Mouse (Mus musculus) midbrain, postnatal 0 days (tissue): ENCODE data around the gene Klhl30. TPM values are rescaled to one million over a fixed set of nuclear protein-coding genes. Genes with fewer than 3 reads are reported as not detected.

ENCODE experiments used
- ATAC-seq: fragments of 200-750 bp; cut with Nextera tagmentation; 2 replicates; pipeline ENCODE4 v1.8.0; 2017; ENCODE audit warnings: moderate number of reproducible peaks, mild to moderate bottlenecking, moderate TSS enrichment, moderate library complexity; ENCODE audit not compliant: low FRiP score
- DNase-seq: peaks from one replicate; pipeline ENCODE4 v3.0.0-alpha.2; 2015; ENCODE audit warnings: low spot score
- H3K27ac ChIP-seq: fragments of 300-500 bp; sonication (generic); 2 replicates; pipeline ENCODE4 v1.5.1; 2014; ENCODE audit warnings: low read depth, mild to moderate bottlenecking, low read length, mixed read lengths
- H3K27me3 ChIP-seq: fragments of 300-500 bp; sonication (generic); 2 replicates; pipeline ENCODE4 v1.6.1; 2014; ENCODE audit warnings: low read length, control low read depth, mixed read lengths; ENCODE audit not compliant: insufficient read depth
- H3K36me3 ChIP-seq: fragments of 300-500 bp; sonication (generic); 2 replicates; pipeline ENCODE4 v1.6.1; 2014; ENCODE audit warnings: low read length, control low read depth, mixed read lengths; ENCODE audit not compliant: insufficient read depth
- H3K4me1 ChIP-seq: fragments of 300-500 bp; sonication (generic); 2 replicates; pipeline ENCODE4 v1.6.1; 2014; ENCODE audit warnings: mild to moderate bottlenecking, control low read depth, antibody characterized with exemption, low read length, mixed read lengths; ENCODE audit not compliant: insufficient read depth
- H3K4me2 ChIP-seq: fragments of 300-500 bp; sonication (generic); 2 replicates; pipeline ENCODE4 v1.6.1; 2014; ENCODE audit warnings: low read depth, mild to moderate bottlenecking, low read length, mixed read lengths; ENCODE audit not compliant: poor library complexity, severe bottlenecking
- H3K4me3 ChIP-seq: fragments of 300-500 bp; sonication (generic); 2 replicates; pipeline ENCODE4 v1.5.1; 2014; ENCODE audit warnings: low read depth, mild to moderate bottlenecking, low read length, moderate library complexity
- H3K9ac ChIP-seq: fragments of 300-500 bp; sonication (generic); replicated peaks from 2 replicates; pipeline ENCODE4 v1.6.1; 2014; ENCODE audit warnings: mild to moderate bottlenecking, low read length, moderate library complexity, mixed read lengths; ENCODE audit not compliant: poor library complexity, severe bottlenecking
- H3K9me3 ChIP-seq: fragments of 300-500 bp; sonication (generic); 2 replicates; pipeline ENCODE4 v1.6.1; 2016; ENCODE audit warnings: low read length, control low read depth
- CTCF ChIP-seq: IDR thresholded peaks from 2 replicates; pipeline ENCODE4 v1.5.1; 2016; ENCODE audit warnings: antibody characterized with exemption, mild to moderate bottlenecking
- WGBS: fragments of 180-500 bp; shearing (Covaris S2); extraction: QIAGEN DNeasy Blood & Tissue Kit; methylation state at CpG from one replicate; pipeline ENCODE4 v1.1.7; 2014; 5-methylcytosine and 5-hydroxymethylcytosine counted together
- polyA plus RNA-seq: library from polyadenylated mRNA; unstranded; fragments of >200 nt; fragmentation: Nextera tagmentation; extraction: Ambion mirVana; gene quantifications from 2 replicates; pipeline ENCODE4 v1.2.1, GENCODE M21; 2015
- total RNA-seq: library from RNA; depleted of rRNA; stranded (reverse); fragments of >200 nt; gene quantifications from 2 replicates; pipeline ENCODE4 v1.2.3, GENCODE M21; 2014

The Klhl30 gene
- total and polyA plus RNA-seq, 2 experiments from 2014 or later: 0.10 to 0.16 TPM

- no peaks in the 10 kb centered on the region for H3K36me3 ChIP-seq
- ATAC-seq (no peak), DNase-seq (no peak)
- 87% methylated on average over 2 of the region's 2 CpGs for WGBS
- H3K4me1 ChIP-seq: no peaks in the 10 kb centered on the region
- TF ChIP-seq CTCF: no peak
- no peak overlapping the region for H3K4me3 ChIP-seq
- no peak overlapping the region for H3K9ac ChIP-seq
- no peaks in the 10 kb centered on the region for H3K9me3 ChIP-seq
- no peak overlapping the region for H3K4me2 ChIP-seq
- no peaks in the 10 kb centered on the region for H3K27me3 ChIP-seq
- H3K27ac ChIP-seq: no peak overlapping the region
Measured at GRCm38 (mm10) chr1:91352277-91352676, 1.5 kb downstream of the Klhl30 start.

DNA sequence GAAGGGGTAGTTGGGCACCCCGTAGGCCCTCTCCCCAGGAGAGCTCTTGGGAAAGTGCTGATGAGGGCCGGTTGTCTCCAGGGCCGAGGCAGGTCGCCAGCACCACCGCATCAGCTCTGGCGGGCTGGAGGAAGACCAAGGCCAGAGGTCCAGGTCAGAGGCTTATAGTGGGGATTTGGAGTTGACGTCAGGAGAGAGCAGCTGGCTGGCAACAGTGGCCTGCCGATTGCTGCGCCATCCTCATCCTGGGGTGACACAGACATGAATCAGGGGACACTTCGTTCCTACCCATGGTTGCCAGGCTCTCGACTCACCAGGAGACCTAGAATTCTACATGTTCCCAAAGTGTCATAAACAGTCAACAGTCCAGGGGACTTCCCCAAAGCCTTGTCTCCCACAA lies 5.3 kb downstream of the Klhl30 start:
- H3K4me1 ChIP-seq: no peaks in the 10 kb centered on the region
- H3K4me2 ChIP-seq: no peak overlapping the region
- WGBS: 88% methylated on average over 11 of the region's 11 CpGs
- TF ChIP-seq CTCF: no peak
- H3K27ac ChIP-seq: no peak overlapping the region
- no peaks in the 10 kb centered on the region for H3K27me3 ChIP-seq
- H3K36me3 ChIP-seq: no peaks in the 10 kb centered on the region
- no peaks in the 10 kb centered on the region for H3K9me3 ChIP-seq
- no peak overlapping the region for H3K9ac ChIP-seq
- ATAC-seq (no peak), DNase-seq (no peak)
- H3K4me3 ChIP-seq: no peak overlapping the region

- Histone ChIP-seq H3K4me3 (no peak overlapping the region), H3K4me1 (peaks cover 3% of the 10 kb centered on the region; the same call in 1 of the 2 replicates), H3K36me3 (no peaks in the 10 kb centered on the region), H3K4me2 (no peak overlapping the region), H3K9me3 (no peaks in the 10 kb centered on the region), H3K27ac (no peak overlapping the region), H3K27me3 (0 out of 2 replicates have a peak, but pooled peaks cover 3% of the 10 kb centered on the region), H3K9ac (no peak overlapping the region)
- DNase-seq (no peak), ATAC-seq (no peak)
- no peak for TF ChIP-seq CTCF
- WGBS: 75% methylated on average over 5 of the region's 5 CpGs
Measured at GRCm38 (mm10) chr1:91362113-91362512, 11.3 kb downstream of the Klhl30 start.

GRCm38 (mm10) chr1:91364822-91365644 lies 14.2 kb downstream of the Klhl30 start:
- Histone ChIP-seq H3K4me2 (no peak overlapping the region), H3K9ac (no peak overlapping the region), H3K36me3 (peaks cover 2% of the 10 kb centered on the region; the same call in 1 of the 2 replicates), H3K27ac (no peak overlapping the region), H3K27me3 (0 out of 2 replicates have a peak, but pooled peaks cover 3% of the 10 kb centered on the region), H3K4me3 (no peak overlapping the region), H3K4me1 (peaks cover 3% of the 10 kb centered on the region; the same call in 1 of the 2 replicates), H3K9me3 (no peaks in the 10 kb centered on the region)
- ATAC-seq: no peak
- 93% methylated on average over 16 of the region's 16 CpGs for WGBS
- no peak for DNase-seq
- TF ChIP-seq CTCF: no peak

GRCm38 (mm10) chr1:91365816-91366214 lies 15.0 kb downstream of the Klhl30 start:
- H3K4me2 ChIP-seq: peak overlapping the region; percentile 61
- 29% methylated on average over 8 of the region's 8 CpGs for WGBS
- no peak for DNase-seq
- TF ChIP-seq CTCF: no peak
- H3K4me3 ChIP-seq: peak overlapping the region; percentile 32; the same call in 1 of the 2 replicates
- H3K9ac ChIP-seq: no peak overlapping the region
- no peak; the same call in 1 of the 2 replicates for ATAC-seq
- 0 out of 2 replicates have a peak, but pooled peaks cover 3% of the 10 kb centered on the region for H3K27me3 ChIP-seq
- H3K36me3 ChIP-seq: peaks cover 6% of the 10 kb centered on the region; the same call in 1 of the 2 replicates
- no peaks in the 10 kb centered on the region for H3K9me3 ChIP-seq
- no peak overlapping the region for H3K27ac ChIP-seq
- H3K4me1 ChIP-seq: peaks cover 3% of the 10 kb centered on the region; the same call in 1 of the 2 replicates
